Mouse (Mus musculus): Measurements from ENCODE around the gene Kantr.
"Not testable (repeated sequence)": the region's sequence is repeated elsewhere in the genome, so short reads cannot be mapped to it uniquely, and the experiment has no call there.

GRCm38 (mm10) chrX:152329400-152329799 is 2.1 kb upstream of the Kantr start:
- TF ChIP-seq POLR2A (IDR thresholded peaks at IDR 0.05; ENCODE audit: low read depth, low read length); CTCF (conservative IDR thresholded peaks at IDR 0.05; ENCODE audit: insufficient read depth, insufficient read length, low read depth, low read length): not testable (repeated sequence)

All from kidney, adult 2 months (tissue).